Mouse (Mus musculus): Measurements from ENCODE around the gene Dvl2. TPM values are rescaled to one million over a fixed set of nuclear protein-coding genes. Genes with fewer than 3 reads are reported as not detected.
"Not testable (repeated sequence)": the region's sequence is repeated elsewhere in the genome, so short reads cannot be mapped to it uniquely, and the experiment has no call there.

The Dvl2 gene
- polyA plus RNA-seq, 1 experiment from 2014 or later, result 24.6 TPM

DNA sequence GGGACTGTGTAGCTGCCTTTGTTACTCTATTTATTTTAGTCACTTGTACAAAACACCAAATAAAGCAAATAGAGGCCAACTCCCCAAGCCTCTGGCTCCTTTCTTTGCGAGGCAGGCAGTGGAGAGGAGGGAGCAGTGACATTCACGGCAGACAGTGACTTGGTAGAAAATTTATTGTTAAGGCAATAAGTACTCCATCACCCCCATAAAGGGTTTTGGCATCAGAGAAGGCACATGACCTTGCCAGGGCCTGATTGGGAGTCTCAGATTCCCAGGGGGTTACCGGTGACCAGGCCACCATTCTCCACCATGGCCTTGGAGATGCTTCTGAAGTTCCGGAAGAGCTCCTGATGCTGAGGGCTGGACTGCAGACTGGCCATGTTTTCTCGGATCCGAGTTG lies 9.6 kb downstream of the Dvl2 start:
- H3K27ac ChIP-seq (ENCODE audit: low read depth, low read length), result no peak overlapping the region
- peaks cover 4% of the 10 kb centered on the region; the same call in 1 of the 2 replicates for H3K4me1 ChIP-seq (replicated peaks; ENCODE audit: control insufficient read depth, insufficient read depth, low read length)
- H3K9me3 ChIP-seq (ENCODE audit: control insufficient read depth, low read length), result no peaks in the 10 kb centered on the region
- H3K4me2 ChIP-seq (replicated peaks; ENCODE audit: low read depth, low read length), result no peak overlapping the region
- no peak for DNase-seq (ENCODE audit: low spot score)
- 90% methylated on average over 6 of the region's 6 CpGs for WGBS
- no peak overlapping the region for H3K9ac ChIP-seq (ENCODE audit: low read depth, low read length)
- no peak overlapping the region for H3K4me3 ChIP-seq (ENCODE audit: low read depth, low read length)
- no peaks in the 10 kb centered on the region for H3K27me3 ChIP-seq (ENCODE audit: control insufficient read depth, insufficient read depth, low read length)
- H3K36me3 ChIP-seq (ENCODE audit: control insufficient read depth, insufficient read depth, low read length), result peaks cover 30% of the 10 kb centered on the region
- no peak for ATAC-seq (ENCODE audit: low FRiP score)

DNA sequence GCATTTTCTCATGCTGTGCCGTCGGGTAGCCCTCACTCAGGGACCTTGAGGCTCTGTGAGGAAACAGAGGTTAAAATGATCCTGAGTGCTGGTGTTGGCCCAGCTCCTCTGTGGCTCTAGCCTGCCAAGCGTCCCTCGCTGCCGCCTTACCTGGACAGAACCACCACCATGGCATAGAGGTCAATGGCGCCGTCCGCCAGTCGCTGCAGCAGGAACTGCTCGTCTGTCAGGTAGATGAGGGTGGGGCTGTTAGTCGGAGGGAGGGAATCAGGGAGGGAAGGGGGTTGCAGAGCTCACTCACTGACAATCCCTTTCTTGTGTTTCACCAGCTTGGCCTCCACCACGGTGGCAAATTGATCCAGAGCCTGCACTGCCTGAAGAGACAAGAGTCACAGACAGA lies 10.2 kb downstream of the Dvl2 start:
- DNase-seq (ENCODE audit: low spot score) (no peak), ATAC-seq (ENCODE audit: low FRiP score) (no peak)
- H3K36me3 ChIP-seq (ENCODE audit: control insufficient read depth, insufficient read depth, low read length), result peaks cover 30% of the 10 kb centered on the region
- peaks cover 4% of the 10 kb centered on the region; the same call in 1 of the 2 replicates for H3K4me1 ChIP-seq (replicated peaks; ENCODE audit: control insufficient read depth, insufficient read depth, low read length)
- no peaks in the 10 kb centered on the region for H3K9me3 ChIP-seq (ENCODE audit: control insufficient read depth, low read length)
- WGBS, result 91% methylated on average over 12 of the region's 12 CpGs
- no peak overlapping the region for H3K27ac ChIP-seq (ENCODE audit: low read depth, low read length)
- no peak overlapping the region for H3K4me2 ChIP-seq (replicated peaks; ENCODE audit: low read depth, low read length)
- no peaks in the 10 kb centered on the region for H3K27me3 ChIP-seq (ENCODE audit: control insufficient read depth, insufficient read depth, low read length)
- H3K9ac ChIP-seq (ENCODE audit: low read depth, low read length), result no peak overlapping the region
- no peak overlapping the region for H3K4me3 ChIP-seq (ENCODE audit: low read depth, low read length)

DNA sequence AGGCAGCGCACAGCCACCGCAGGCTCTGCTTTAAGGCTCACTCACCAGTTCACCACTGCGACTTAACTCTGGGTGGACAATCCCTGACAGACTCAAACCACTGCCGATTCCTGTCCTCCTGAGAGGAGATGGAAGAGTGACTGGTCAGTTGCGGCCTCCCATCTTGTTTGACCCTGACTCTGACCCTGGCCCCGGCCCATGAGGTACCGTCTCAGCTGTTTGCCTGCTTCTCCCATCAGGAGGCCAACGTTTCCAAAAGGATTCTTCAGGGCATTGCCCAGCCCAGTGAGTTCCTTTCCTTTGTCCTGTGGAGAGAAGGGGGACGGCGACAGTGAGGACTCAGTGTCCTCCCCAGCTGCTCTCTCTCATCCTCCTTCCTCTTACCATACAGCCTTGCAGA lies 10.6 kb downstream of the Dvl2 start:
- no peaks in the 10 kb centered on the region for H3K9me3 ChIP-seq (ENCODE audit: control insufficient read depth, low read length)
- H3K4me3 ChIP-seq (ENCODE audit: low read depth, low read length), result no peak overlapping the region
- no peak overlapping the region for H3K27ac ChIP-seq (ENCODE audit: low read depth, low read length)
- no peak overlapping the region for H3K4me2 ChIP-seq (replicated peaks; ENCODE audit: low read depth, low read length)
- H3K36me3 ChIP-seq (ENCODE audit: control insufficient read depth, insufficient read depth, low read length), result peaks cover 28% of the 10 kb centered on the region
- no peaks in the 10 kb centered on the region for H3K27me3 ChIP-seq (ENCODE audit: control insufficient read depth, insufficient read depth, low read length)
- WGBS, result 82% methylated on average over 10 of the region's 10 CpGs
- peaks cover 4% of the 10 kb centered on the region; the same call in 1 of the 2 replicates for H3K4me1 ChIP-seq (replicated peaks; ENCODE audit: control insufficient read depth, insufficient read depth, low read length)
- H3K9ac ChIP-seq (ENCODE audit: low read depth, low read length), result no peak overlapping the region
- ATAC-seq (ENCODE audit: low FRiP score) (no peak), DNase-seq (ENCODE audit: low spot score) (no peak)

DNA sequence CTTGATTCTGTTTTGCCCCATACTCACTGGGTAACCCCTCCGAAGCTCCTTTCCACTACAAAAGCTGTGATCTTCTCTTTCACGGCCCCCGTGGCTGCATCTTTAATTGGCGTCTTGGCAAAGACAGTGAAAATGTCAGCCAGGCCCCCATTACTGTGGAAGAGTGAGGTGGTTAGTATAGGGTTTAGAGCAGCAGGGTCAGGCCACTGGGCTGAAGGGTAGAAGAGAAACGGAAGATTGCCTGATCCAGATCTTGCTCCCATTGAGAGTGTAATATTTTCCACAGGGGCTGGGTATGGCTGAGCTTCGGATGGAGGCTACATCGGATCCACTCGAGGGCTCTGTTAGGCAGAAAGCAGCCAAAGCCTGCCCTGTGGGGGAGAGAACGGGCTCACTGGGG lies 12.5 kb downstream of the Dvl2 start:
- Histone ChIP-seq H3K4me3 (ENCODE audit: low read depth, low read length) (no peak overlapping the region), H3K4me1 (replicated peaks; ENCODE audit: control insufficient read depth, insufficient read depth, low read length) (peaks cover 11% of the 10 kb centered on the region), H3K9me3 (ENCODE audit: control insufficient read depth, low read length) (no peaks in the 10 kb centered on the region), H3K36me3 (ENCODE audit: control insufficient read depth, insufficient read depth, low read length) (peaks cover 18% of the 10 kb centered on the region), H3K4me2 (replicated peaks; ENCODE audit: low read depth, low read length) (no peak overlapping the region), H3K27ac (ENCODE audit: low read depth, low read length) (no peak overlapping the region), H3K27me3 (ENCODE audit: control insufficient read depth, insufficient read depth, low read length) (no peaks in the 10 kb centered on the region), H3K9ac (ENCODE audit: low read depth, low read length) (no peak overlapping the region)
- ATAC-seq (ENCODE audit: low FRiP score), result no peak
- no peak for DNase-seq (ENCODE audit: low spot score)
- WGBS, result 94% methylated on average over 9 of the region's 9 CpGs

DNA sequence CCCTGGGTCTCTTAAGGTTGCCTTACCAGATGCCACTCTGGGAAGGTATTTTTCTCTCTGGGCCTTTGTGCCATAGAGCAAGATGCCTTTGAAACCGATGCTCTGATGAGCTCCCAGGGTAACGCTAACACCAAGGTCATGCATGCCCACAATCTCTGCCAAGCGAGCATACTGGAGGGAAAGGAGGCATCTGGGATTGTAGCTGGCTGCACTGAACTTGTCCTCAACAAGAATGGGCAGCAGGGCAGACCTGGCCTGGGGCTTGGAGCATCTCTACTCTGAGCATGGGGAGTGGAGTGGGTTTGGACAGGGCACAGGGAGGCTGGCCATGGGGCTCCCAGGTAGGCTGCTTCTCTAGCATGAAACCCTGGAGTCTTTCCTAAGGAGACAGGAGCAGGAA lies 13.0 kb downstream of the Dvl2 start:
- Histone ChIP-seq H3K27me3 (ENCODE audit: control insufficient read depth, insufficient read depth, low read length) (no peaks in the 10 kb centered on the region), H3K4me2 (replicated peaks; ENCODE audit: low read depth, low read length) (no peak overlapping the region), H3K27ac (ENCODE audit: low read depth, low read length) (no peak overlapping the region), H3K9me3 (ENCODE audit: control insufficient read depth, low read length) (no peaks in the 10 kb centered on the region), H3K9ac (ENCODE audit: low read depth, low read length) (no peak overlapping the region), H3K4me3 (ENCODE audit: low read depth, low read length) (no peak overlapping the region), H3K36me3 (ENCODE audit: control insufficient read depth, insufficient read depth, low read length) (peaks cover 18% of the 10 kb centered on the region), H3K4me1 (replicated peaks; ENCODE audit: control insufficient read depth, insufficient read depth, low read length) (peaks cover 11% of the 10 kb centered on the region)
- ATAC-seq (ENCODE audit: low FRiP score), result no peak
- no peak for DNase-seq (ENCODE audit: low spot score)
- 86% methylated on average over 3 of the region's 3 CpGs for whole genome bisulfite sequencing

DNA sequence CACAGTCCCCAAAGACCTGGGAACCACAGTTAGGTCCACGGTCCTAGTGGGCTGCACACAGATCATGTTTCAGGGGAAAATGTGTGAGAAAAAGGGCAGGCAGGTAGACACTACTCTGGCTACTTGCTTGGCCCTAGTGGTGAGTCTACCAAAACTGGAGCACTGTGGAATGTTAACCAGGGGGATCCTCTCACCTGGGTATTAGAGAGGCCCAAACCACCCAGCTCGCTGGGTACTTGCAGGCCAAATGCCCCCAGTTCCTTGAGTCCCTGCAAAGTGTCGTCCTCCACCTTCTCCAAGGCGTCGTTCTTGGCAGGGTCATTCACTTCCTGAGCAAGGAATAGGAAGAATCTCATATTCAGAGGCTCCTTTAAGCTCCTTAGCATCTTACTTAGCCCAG lies 13.7 kb downstream of the Dvl2 start:
- Histone ChIP-seq H3K4me3 (ENCODE audit: low read depth, low read length) (no peak overlapping the region), H3K27me3 (ENCODE audit: control insufficient read depth, insufficient read depth, low read length) (no peaks in the 10 kb centered on the region), H3K9me3 (ENCODE audit: control insufficient read depth, low read length) (no peaks in the 10 kb centered on the region), H3K9ac (ENCODE audit: low read depth, low read length) (no peak overlapping the region), H3K4me1 (replicated peaks; ENCODE audit: control insufficient read depth, insufficient read depth, low read length) (peaks cover 11% of the 10 kb centered on the region), H3K4me2 (replicated peaks; ENCODE audit: low read depth, low read length) (no peak overlapping the region), H3K36me3 (ENCODE audit: control insufficient read depth, insufficient read depth, low read length) (peaks cover 12% of the 10 kb centered on the region), H3K27ac (ENCODE audit: low read depth, low read length) (no peak overlapping the region)
- no peak for ATAC-seq (ENCODE audit: low FRiP score)
- WGBS, result 59% methylated on average over 5 of the region's 5 CpGs
- no peak for DNase-seq (ENCODE audit: low spot score)

DNA sequence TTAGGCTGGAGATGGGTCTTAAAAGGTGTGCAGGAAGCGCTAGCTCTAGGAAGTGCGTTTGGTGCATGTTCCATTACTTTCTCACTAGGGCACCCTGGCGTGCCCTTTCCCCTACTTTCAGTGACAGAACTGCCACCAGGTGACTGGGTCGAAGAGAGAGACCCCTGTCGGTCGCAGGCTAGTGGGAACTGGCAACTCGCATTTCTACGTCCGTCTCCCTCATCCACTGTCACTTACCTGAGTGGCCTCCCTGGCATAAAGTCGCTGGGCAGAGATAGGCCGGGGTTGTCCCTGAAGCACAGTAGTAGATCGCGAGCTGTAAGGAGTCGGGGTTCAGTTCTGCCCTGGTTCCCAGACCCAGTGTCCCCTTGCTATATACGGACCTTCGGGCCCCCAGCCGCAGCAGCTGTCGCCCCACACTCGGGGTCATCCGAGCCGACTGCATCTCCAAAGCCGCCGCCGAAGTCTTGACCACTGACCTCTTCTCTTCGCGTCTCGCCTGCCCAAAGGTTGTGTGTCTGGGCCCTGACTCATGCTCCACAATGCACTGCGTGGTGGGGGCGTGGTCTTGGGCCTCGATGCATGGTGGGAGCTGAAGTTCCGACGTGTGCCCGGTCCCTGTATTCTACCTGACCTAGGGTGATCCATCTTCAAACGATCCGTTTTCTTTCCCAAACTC lies 14.6 kb downstream of the Dvl2 start, which contains the start of gene Acadvl:
TSS of gene Acadvl (minus strand) at position 532 of the 679 bp plus-strand sequence.
- no peaks in the 10 kb centered on the region for H3K27me3 ChIP-seq (ENCODE audit: control insufficient read depth, insufficient read depth, low read length)
- peak within 1 kb of the TSS; percentile 51 for H3K4me2 ChIP-seq (replicated peaks; ENCODE audit: low read depth, low read length)
- H3K9me3 ChIP-seq (ENCODE audit: control insufficient read depth, low read length), result no peaks in the 10 kb centered on the region
- ATAC-seq (ENCODE audit: low FRiP score) (peak; percentile 77), DNase-seq (ENCODE audit: low spot score) (peak; percentile 90)
- peak within 1 kb of the TSS; percentile 41 for H3K4me3 ChIP-seq (ENCODE audit: low read depth, low read length)
- H3K27ac ChIP-seq (ENCODE audit: low read depth, low read length), result peak within 1 kb of the TSS; percentile 31; the same call in 1 of the 2 replicates
- 1% methylated on average over 35 of the region's 35 CpGs for WGBS
- peaks cover 10% of the 10 kb centered on the region for H3K36me3 ChIP-seq (ENCODE audit: control insufficient read depth, insufficient read depth, low read length)
- peak within 1 kb of the TSS; percentile 45 for H3K9ac ChIP-seq (ENCODE audit: low read depth, low read length)
- H3K4me1 ChIP-seq (replicated peaks; ENCODE audit: control insufficient read depth, insufficient read depth, low read length), result peaks cover 11% of the 10 kb centered on the region

DNA sequence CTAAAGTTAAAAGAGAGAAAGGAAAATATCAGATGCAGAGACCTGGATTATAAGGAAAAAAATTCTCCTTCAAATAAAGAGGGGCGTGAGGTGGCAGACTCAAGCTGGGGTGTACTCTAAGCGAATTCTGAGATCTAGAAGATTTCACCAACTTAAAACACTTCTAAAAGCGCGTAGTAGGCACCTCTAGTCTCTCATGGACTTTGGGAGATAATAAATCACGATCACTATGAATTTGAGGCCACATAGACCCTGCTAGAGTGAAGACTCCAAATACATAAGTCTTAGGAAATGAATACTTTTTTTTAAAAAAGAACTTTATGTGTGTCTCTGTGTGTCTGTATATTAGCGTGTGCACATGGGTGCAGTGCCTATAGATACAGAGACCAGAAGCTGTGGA lies 15.3 kb downstream of the Dvl2 start:
- no peak overlapping the region for H3K27ac ChIP-seq (ENCODE audit: low read depth, low read length)
- no peak overlapping the region for H3K4me2 ChIP-seq (replicated peaks; ENCODE audit: low read depth, low read length)
- DNase-seq (ENCODE audit: low spot score) (no peak), ATAC-seq (ENCODE audit: low FRiP score) (no peak)
- 68% methylated on average over 6 of the region's 6 CpGs for WGBS
- H3K9ac ChIP-seq (ENCODE audit: low read depth, low read length), result no peak overlapping the region
- H3K9me3 ChIP-seq (ENCODE audit: control insufficient read depth, low read length), result no peaks in the 10 kb centered on the region
- peaks cover 10% of the 10 kb centered on the region for H3K36me3 ChIP-seq (ENCODE audit: control insufficient read depth, insufficient read depth, low read length)
- peaks cover 15% of the 10 kb centered on the region for H3K4me1 ChIP-seq (replicated peaks; ENCODE audit: control insufficient read depth, insufficient read depth, low read length)
- no peak overlapping the region for H3K4me3 ChIP-seq (ENCODE audit: low read depth, low read length)
- no peaks in the 10 kb centered on the region for H3K27me3 ChIP-seq (ENCODE audit: control insufficient read depth, insufficient read depth, low read length)

DNA sequence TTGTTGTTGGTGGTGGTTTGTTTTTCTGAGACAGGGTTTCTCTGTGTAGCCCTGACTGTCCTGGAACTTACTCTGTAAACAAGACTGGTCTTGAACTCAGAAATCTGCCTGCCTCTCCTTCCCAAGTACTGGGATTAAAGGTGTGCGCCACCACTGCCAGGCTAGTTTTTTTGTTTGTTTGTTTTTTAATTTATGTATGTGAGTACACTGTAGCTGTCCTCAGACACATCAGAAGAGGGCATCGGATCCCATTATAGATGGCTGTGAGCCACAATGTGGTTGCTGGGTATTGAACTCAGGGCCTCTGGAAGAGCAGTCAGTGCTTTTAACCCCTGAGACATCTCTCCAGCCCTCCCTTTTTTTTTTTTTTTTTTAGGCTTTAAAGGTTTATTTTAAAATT lies 15.8 kb downstream of the Dvl2 start:
- not testable (repeated sequence) for H3K36me3 ChIP-seq (ENCODE audit: control insufficient read depth, insufficient read depth, low read length); H3K4me2 ChIP-seq (replicated peaks; ENCODE audit: low read depth, low read length); H3K4me3 ChIP-seq (ENCODE audit: low read depth, low read length); DNase-seq (ENCODE audit: low spot score); H3K9ac ChIP-seq (ENCODE audit: low read depth, low read length); H3K27ac ChIP-seq (ENCODE audit: low read depth, low read length); H3K9me3 ChIP-seq (ENCODE audit: control insufficient read depth, low read length); H3K27me3 ChIP-seq (ENCODE audit: control insufficient read depth, insufficient read depth, low read length); ATAC-seq (ENCODE audit: low FRiP score)
- peaks cover 15% of the 10 kb centered on the region for H3K4me1 ChIP-seq (replicated peaks; ENCODE audit: control insufficient read depth, insufficient read depth, low read length)
- WGBS, result 83% methylated on average over 2 of the region's 2 CpGs
